Mouse (Mus musculus) kidney, adult 2 months (tissue): ENCODE results near the gene Crtc2. TPM values are rescaled to one million over a fixed set of nuclear protein-coding genes. Genes with fewer than 3 reads are reported as not detected.

Experiments
- DNase-seq: peaks from one replicate; pipeline ENCODE4 v3.0.0; 2021
- H3K27ac ChIP-seq: fragments of 200-500 bp; 2 replicates; pipeline ENCODE4 v1.5.1; 2012; ENCODE audit warnings: low read depth, low read length, control low read depth, inconsistent platforms; ENCODE audit not compliant: insufficient read depth
- H3K27me3 ChIP-seq: fragments of 200-500 bp; replicated peaks from 2 replicates; pipeline ENCODE4 v1.6.1; 2012; ENCODE audit warnings: mild to moderate bottlenecking, moderate library complexity, low read length, inconsistent platforms; ENCODE audit not compliant: control insufficient read depth, insufficient read depth
- H3K36me3 ChIP-seq: fragments of 200-500 bp; 2 replicates; pipeline ENCODE4 v1.6.1; 2012; ENCODE audit warnings: mild to moderate bottlenecking, moderate library complexity, low read length, inconsistent platforms; ENCODE audit not compliant: control insufficient read depth, insufficient read depth
- H3K4me1 ChIP-seq: fragments of 200-500 bp; 2 replicates; pipeline ENCODE4 v1.6.1; 2011; ENCODE audit warnings: low read length; ENCODE audit not compliant: control insufficient read depth, insufficient read depth
- H3K4me3 ChIP-seq: fragments of 200-500 bp; 2 replicates; pipeline ENCODE4 v1.5.1; 2011; ENCODE audit warnings: mild to moderate bottlenecking, low read depth, low read length, control low read depth; ENCODE audit not compliant: insufficient read depth
- CTCF ChIP-seq: fragments of 200-500 bp; conservative IDR thresholded peaks from 2 replicates; pipeline ENCODE4 v1.5.1; 2011; ENCODE audit warnings: low read depth, mild to moderate bottlenecking, control low read depth, low read length, moderate library complexity, mixed read lengths; ENCODE audit not compliant: insufficient read depth, insufficient read length
- POLR2A ChIP-seq: fragments of 200-500 bp; IDR thresholded peaks from one replicate; pipeline ENCODE4 v1.6.1; 2011; ENCODE audit warnings: low read depth, low read length, control low read depth
- WGBS: fragments of 180-500 bp; shearing (Covaris S2); methylation state at CpG from one replicate; pipeline ENCODE4 v1.1.7; 2018; 5-methylcytosine and 5-hydroxymethylcytosine counted together
- polyA plus RNA-seq: library from polyadenylated mRNA; depleted of rRNA; stranded (reverse); fragments of >200 nt; gene quantifications from 2 replicates; pipeline ENCODE4 v1.2.3, GENCODE M21; 2012

Crtc2 gene
- polyA plus RNA-seq, 1 experiment: 57.6 TPM

DNA sequence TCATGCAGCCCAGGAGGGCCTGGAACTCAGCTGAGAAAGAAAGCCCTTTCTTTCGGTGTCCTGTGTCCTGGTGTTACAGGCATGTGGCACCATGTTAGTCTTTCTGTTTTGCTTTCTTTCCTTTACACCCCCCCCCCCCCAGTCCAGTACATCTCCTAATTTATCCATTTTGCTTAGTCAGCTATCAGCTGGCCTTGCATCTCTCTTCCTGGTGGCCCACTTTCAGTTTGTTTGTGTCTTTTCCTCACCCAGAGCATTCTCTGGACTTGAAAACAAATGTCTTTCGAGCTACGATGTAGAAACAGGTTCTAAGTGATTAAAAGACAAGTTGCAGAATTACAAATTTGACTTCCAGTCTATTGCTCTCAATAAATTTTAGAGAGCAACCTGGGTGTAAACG, 31.5 kb upstream of the Crtc2 start:
- no peak overlapping the region for H3K27ac ChIP-seq
- no peak for DNase-seq
- H3K4me1 ChIP-seq: 0 out of 2 replicates have a peak, but pooled peaks cover 5% of the 10 kb centered on the region
- H3K4me3 ChIP-seq: no peak overlapping the region
- no peaks in the 10 kb centered on the region for H3K36me3 ChIP-seq
- no peaks in the 10 kb centered on the region for H3K27me3 ChIP-seq
- 66% methylated on average over 4 of the region's 4 CpGs for WGBS
- TF ChIP-seq POLR2A (no peak), CTCF (no peak)

DNA sequence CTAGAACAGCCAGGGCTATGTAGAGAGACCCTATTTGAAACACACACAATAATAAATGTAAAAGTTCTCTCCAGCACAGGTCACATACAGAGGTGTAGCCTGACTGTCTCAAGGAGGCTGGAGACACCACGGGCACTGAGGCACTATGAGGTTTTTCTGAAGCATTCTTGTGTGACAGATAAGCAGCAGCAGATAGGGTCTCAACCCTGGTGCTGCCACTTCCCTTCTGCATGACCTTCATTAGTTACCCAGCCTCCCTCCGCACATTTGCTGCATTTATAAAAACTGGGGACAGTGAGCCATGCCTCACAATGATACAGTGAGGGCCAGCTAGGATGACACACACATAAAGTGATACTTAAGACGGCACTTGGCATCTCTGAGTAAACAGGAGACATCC, 31.0 kb upstream of the Crtc2 start:
- H3K4me3 ChIP-seq: no peak overlapping the region
- no peaks in the 10 kb centered on the region for H3K36me3 ChIP-seq
- H3K27ac ChIP-seq: no peak overlapping the region
- 0 out of 2 replicates have a peak, but pooled peaks cover 5% of the 10 kb centered on the region for H3K4me1 ChIP-seq
- WGBS: 53% methylated on average over 3 of the region's 3 CpGs
- DNase-seq: no peak
- no peaks in the 10 kb centered on the region for H3K27me3 ChIP-seq
- TF ChIP-seq CTCF: no peak
- TF ChIP-seq POLR2A: no peak

DNA sequence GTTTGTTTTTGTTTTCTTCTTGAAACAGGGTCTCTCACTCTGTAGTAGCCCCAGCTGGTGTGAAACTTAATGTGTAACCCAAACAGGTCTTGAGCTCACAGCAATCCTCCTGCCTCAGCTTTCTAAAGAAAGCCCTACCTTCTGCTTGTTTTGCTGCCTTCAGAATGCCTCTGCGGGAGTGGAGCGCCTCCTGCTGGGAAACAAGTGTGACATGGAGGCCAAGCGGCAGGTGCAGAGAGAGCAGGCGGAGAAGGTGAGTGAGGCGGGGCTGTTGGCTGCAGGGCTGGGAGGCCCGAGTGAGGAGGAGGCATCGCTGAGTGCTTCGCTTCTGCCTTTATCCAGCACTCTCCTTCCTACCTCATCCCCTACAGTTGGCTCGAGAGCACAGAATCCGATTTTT, 29.6 kb upstream of the Crtc2 start:
- WGBS: 88% methylated on average over 10 of the region's 10 CpGs

DNA sequence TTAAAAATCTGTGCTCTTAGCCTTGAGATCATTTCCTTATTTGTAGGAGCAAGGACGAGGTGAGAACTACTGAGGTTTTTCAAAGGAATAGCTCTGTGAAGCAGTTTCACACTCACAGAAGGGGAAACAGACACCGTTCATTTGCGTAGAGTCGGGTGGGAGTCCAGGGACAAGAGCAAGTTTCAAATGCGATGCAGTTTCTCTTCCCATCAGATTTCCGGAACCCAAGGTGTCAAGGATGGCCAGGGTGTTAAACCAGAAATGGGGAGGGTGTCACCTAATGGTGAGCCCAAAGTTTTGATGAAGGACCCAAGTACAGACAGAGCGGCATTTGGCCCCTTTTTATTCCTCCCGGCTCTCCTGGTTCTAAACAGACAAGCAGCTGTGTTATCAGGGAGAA, 22.9 kb upstream of the Crtc2 start:
- no peak for DNase-seq
- WGBS: 12% methylated on average over 8 of the region's 8 CpGs
- no peaks in the 10 kb centered on the region for H3K27me3 ChIP-seq
- TF ChIP-seq POLR2A (no peak), CTCF (no peak)
- no peak overlapping the region; the same call in 1 of the 2 replicates for H3K27ac ChIP-seq
- peak overlapping the region; percentile 67 for H3K4me3 ChIP-seq
- peaks cover 2% of the 10 kb centered on the region; the same call in 1 of the 2 replicates for H3K36me3 ChIP-seq
- H3K4me1 ChIP-seq: peaks cover 2% of the 10 kb centered on the region; the same call in 1 of the 2 replicates

More for the DNA sequence above, 29.6 kb upstream of the Crtc2 start:
- H3K36me3 ChIP-seq: no peaks in the 10 kb centered on the region
- 0 out of 2 replicates have a peak, but pooled peaks cover 5% of the 10 kb centered on the region for H3K4me1 ChIP-seq
- no peak for DNase-seq
- H3K4me3 ChIP-seq: no peak overlapping the region
- TF ChIP-seq POLR2A (no peak), CTCF (no peak)
- H3K27me3 ChIP-seq: no peaks in the 10 kb centered on the region
- H3K27ac ChIP-seq: no peak overlapping the region

DNA sequence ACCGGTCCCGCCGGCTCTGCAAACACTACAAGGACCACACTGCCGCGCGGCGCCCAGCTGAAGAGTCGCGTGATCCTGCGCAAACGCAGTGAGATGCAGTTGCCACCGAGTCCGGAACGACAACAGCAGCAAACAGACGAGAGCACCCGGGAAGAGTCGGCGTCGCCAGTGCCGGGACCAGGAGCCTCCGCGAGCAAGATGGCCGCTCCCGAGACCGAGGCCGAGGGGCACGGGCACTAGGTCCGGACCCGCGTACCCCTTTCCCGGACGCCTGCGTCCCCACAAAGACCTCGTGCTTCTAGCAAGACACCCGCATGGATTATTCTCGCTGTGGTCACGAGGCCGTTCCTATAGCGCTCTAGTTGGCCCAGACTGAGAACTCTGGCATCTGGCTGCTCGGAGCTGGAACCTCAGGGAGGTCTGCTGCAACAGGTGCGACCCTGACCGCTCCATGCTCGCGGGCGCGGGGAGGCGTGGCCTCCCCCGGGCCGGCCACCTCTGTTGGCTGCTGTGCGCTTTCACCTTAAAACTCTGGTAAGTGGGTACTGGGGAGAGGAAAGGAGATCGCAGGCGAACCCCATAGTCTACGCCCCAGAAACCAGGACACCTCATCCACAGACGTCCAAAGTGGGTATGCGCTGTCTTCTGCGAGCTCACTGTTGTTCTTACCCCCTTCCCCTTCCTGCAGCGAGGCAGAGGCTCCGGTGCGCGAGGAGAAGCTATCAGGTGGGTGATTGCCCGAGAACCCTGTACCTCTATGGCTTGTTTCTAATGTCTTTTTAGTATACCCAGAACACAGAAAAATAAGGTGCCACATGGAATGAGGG, 22.2 kb upstream of the Crtc2 start, which contains the start of gene Jtb:
Gene Jtb (plus strand): TSS at position 91 of the 827 bp plus-strand sequence.
- Histone ChIP-seq H3K4me1 (peaks cover 2% of the 10 kb centered on the region; the same call in 1 of the 2 replicates), H3K27me3 (no peaks in the 10 kb centered on the region), H3K36me3 (peaks cover 2% of the 10 kb centered on the region; the same call in 1 of the 2 replicates), H3K4me3 (peak within 1 kb of the TSS; percentile 67), H3K27ac (peak within 1 kb of the TSS; percentile 77)
- WGBS: under 1% methylated on average over 61 of the region's 61 CpGs
- TF ChIP-seq CTCF (0 out of 2 replicates have a peak, but pooled peaks have one; percentile 8), POLR2A (peak; percentile 14)
- peak; percentile 98 for DNase-seq

DNA sequence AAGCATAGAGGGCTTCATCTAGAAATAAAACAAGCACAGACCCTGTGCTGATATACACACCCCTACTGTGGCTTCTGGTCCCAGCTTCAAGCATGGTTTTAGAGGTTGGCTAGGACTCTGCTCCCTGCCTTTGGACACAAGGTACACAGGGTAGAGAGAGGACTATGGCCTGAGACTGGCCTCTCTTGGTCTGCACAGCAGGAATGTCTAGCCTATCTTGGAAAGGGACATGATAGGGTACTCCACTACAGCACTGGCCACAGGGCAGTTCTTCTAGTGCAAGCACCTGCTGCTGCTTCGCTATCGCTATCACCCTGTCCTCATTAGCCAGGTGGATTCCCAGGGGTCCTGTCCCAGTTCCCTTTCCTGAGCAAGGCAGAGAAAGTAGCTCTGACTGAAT, 12.7 kb upstream of the Crtc2 start:
- peak; percentile 76 for DNase-seq
- H3K27me3 ChIP-seq: no peaks in the 10 kb centered on the region
- no peak for TF ChIP-seq CTCF
- TF ChIP-seq POLR2A: no peak
- H3K27ac ChIP-seq: no peak overlapping the region
- WGBS: 61% methylated on average over 2 of the region's 2 CpGs
- H3K4me1 ChIP-seq: peaks cover 11% of the 10 kb centered on the region; the same call in 1 of the 2 replicates
- no peak overlapping the region for H3K4me3 ChIP-seq
- H3K36me3 ChIP-seq: no peaks in the 10 kb centered on the region

DNA sequence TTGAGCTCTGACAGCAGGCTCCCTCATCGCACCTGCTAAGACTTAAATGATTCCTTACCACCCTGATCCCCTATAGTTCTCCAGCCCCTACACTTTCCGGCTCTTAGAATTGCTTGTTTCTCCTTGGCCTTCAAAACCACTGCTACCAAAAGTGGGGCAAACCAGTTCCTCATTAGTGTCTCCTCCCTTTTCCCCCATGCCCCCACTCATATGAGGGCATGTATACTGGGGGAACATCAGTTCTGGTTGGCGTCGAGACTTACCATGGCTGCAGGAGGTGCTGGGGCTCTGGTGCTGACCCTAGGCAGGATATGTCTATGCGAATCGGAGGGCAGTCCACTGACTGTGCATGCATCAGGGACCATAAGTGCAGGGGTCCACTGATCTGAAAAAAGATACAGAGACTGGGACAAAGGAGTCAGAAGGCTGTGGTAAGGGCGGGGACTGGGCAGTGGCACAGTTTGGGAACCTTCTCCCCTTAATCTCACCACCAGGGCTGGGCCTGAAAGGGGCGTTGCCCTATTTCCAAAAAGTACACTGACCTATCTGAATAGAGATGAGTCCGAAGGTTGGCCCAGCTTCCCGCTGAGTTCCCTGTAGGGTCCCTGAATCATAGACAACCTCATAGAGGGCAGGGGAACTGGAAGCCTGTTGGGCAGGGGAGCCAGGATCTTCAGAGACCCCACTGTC, 12.1 kb upstream of the Crtc2 start:
- no peaks in the 10 kb centered on the region for H3K36me3 ChIP-seq
- no peak for DNase-seq
- no peak overlapping the region for H3K27ac ChIP-seq
- no peaks in the 10 kb centered on the region for H3K27me3 ChIP-seq
- no peak overlapping the region for H3K4me3 ChIP-seq
- TF ChIP-seq POLR2A (no peak), CTCF (no peak)
- WGBS: 90% methylated on average over 10 of the region's 10 CpGs
- H3K4me1 ChIP-seq: peaks cover 11% of the 10 kb centered on the region; the same call in 1 of the 2 replicates
